Mouse (Mus musculus): ENCODE measurements at regions not wholly inside any gene's neighbourhood (a gene's known extent, or its start where the extent isn't known, plus 50 kb on each side); places are given as distances from the start of the nearest gene placed in this dataset.

DNA sequence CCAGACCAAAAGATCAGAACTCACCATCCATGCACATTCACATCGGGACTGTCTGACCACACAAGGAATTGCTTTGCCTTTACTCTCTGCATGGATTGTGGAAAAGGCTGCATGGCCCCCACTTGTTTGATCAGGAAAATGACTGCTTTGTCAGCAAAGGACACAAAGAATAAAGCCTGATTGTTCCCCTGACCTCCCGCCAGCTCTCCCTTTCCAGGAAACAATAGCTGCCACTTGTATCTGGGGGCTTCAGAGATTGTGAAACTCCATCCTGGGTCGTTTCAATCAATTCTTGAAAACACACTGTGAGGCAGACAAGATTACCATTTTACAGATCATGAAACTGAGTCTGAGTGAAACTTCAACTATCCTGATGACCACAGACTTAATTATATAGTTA is 70.7 kb downstream of the Zic3 start:
- Histone ChIP-seq H3K4me2 (ENCODE audit: low read depth) (no peak overlapping the region), H3K9me3 (ENCODE audit: control insufficient read depth, low read length) (no peaks in the 10 kb centered on the region), H3K27ac (ENCODE audit: low read depth, low read length) (no peak overlapping the region), H3K27me3 (ENCODE audit: control insufficient read depth, insufficient read depth, low read length) (no peaks in the 10 kb centered on the region), H3K36me3 (ENCODE audit: control insufficient read depth, insufficient read depth, low read length) (no peaks in the 10 kb centered on the region), H3K4me1 (ENCODE audit: control insufficient read depth, insufficient read depth, low read length) (no peaks in the 10 kb centered on the region), H3K9ac (ENCODE audit: low read length) (no peak overlapping the region), H3K4me3 (ENCODE audit: low read depth, low read length) (no peak overlapping the region)
- WGBS: 38% methylated on average over 3 of the region's 3 CpGs
- DNase-seq (ENCODE audit: low spot score) (no peak), ATAC-seq (ENCODE audit: insufficient read depth, low FRiP score, low TSS enrichment) (no peak)

DNA sequence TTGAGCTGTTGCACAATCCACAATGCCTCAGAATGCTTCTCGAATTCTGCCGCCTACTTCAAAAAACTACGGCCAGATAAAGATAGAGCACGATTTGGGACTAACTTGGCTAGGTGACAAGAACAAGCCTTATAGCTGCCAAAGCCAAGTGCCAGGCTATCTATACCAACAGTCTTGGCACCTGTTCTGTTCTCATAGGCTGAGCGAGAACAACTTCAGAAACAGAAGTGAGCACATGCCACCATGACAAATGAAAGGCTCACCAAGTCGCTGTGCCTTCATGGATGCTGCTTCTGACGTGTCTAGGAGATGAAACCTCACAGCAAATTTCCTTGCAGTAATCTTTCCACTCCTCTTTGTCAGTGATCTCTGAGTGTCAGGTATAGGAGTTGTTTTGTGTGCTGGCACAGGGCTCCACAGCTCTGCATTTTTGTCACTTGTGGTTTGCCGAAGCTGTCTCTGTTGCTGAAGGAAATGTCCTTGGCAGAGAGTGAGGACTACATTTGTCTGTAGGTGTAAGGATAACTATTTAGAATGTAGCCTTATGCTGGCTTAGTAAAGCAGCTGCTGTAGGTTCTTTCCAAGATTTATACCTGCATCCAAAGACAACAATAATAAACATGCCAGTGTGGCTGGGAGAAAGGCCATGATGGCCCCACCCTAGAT is 95.4 kb downstream of the Zic3 start:
- Histone ChIP-seq H3K4me3 (ENCODE audit: low read depth, low read length) (no peak overlapping the region), H3K27me3 (ENCODE audit: control insufficient read depth, insufficient read depth, low read length) (no peaks in the 10 kb centered on the region), H3K4me2 (ENCODE audit: low read depth) (no peak overlapping the region), H3K4me1 (ENCODE audit: control insufficient read depth, insufficient read depth, low read length) (no peaks in the 10 kb centered on the region), H3K36me3 (ENCODE audit: control insufficient read depth, insufficient read depth, low read length) (no peaks in the 10 kb centered on the region), H3K9me3 (ENCODE audit: control insufficient read depth, low read length) (no peaks in the 10 kb centered on the region), H3K9ac (ENCODE audit: low read length) (no peak overlapping the region), H3K27ac (ENCODE audit: low read depth, low read length) (no peak overlapping the region)
- DNase-seq (ENCODE audit: low spot score) (no peak), ATAC-seq (ENCODE audit: insufficient read depth, low FRiP score, low TSS enrichment) (no peak)
- 90% methylated on average over 8 of the region's 8 CpGs for WGBS

DNA sequence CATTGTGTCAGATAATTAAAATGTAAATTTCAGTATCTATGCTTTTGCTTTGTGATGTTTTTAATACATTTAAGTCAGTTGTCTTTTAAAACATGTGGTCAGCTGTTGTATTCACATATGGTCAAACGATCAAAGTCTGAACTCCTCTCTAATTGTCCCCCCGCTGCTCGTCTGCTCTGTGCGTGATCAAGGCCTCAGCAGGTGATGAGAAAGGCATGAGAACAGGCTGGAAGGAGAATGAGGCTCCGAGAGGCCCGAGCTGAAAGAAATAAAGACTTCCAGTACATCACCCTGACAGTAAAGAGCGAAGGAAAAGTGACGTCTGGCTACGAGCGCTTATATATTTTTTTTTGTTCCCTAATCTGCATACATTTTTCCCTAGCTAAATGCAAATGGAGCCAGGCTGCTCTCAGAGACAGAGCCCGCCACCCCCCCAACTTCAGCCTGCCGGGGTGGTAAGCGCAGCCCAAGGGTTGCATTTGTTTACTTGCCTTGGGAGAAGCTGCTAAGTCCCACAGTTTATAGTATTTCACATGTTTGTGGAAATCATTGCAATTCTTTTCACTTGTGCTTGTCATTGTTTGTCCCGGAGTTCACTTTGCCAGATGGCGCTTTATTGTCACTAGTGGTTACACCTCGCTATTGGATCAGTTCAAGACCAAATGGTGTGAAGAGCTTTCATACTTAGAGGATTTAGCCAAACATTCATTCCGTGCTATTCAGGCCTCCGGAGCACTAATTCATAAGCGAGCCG is 133.0 kb downstream of the Zic3 start:
- H3K4me2 ChIP-seq (ENCODE audit: low read depth): peak overlapping the region; percentile 8
- no peaks in the 10 kb centered on the region for H3K27me3 ChIP-seq (ENCODE audit: control insufficient read depth, insufficient read depth, low read length)
- H3K4me1 ChIP-seq (ENCODE audit: control insufficient read depth, insufficient read depth, low read length): no peaks in the 10 kb centered on the region
- ATAC-seq (ENCODE audit: insufficient read depth, low FRiP score, low TSS enrichment): peak; percentile 87
- no peaks in the 10 kb centered on the region for H3K36me3 ChIP-seq (ENCODE audit: control insufficient read depth, insufficient read depth, low read length)
- no peaks in the 10 kb centered on the region for H3K9me3 ChIP-seq (ENCODE audit: control insufficient read depth, low read length)
- H3K4me3 ChIP-seq (ENCODE audit: low read depth, low read length): no peak overlapping the region
- H3K27ac ChIP-seq (ENCODE audit: low read depth, low read length): no peak overlapping the region
- WGBS: 23% methylated on average over 20 of the region's 20 CpGs
- peak; percentile 48 for DNase-seq (ENCODE audit: low spot score)
- no peak overlapping the region for H3K9ac ChIP-seq (ENCODE audit: low read length)

DNA sequence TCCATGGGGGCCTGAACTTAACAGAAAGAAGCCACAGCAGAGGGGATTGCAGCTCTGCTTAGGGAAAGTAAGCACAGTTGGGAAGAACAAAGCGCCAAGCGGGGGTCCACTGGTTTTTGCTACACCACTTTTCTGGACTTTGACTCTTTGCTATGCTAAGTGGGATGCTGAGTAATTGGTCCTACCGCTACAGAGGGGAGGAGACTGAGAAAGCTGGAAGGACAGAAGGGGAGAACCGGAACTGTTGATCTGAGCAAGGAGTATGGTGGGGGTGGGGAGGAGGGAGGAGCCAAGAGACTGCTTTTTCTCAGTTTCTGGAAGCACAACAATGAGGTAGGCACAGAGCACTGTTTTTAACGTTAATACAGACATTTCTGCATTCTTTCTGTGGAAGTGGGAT is 134.9 kb downstream of the Zic3 start:
- Histone ChIP-seq H3K9ac (ENCODE audit: low read length) (no peak overlapping the region), H3K27ac (ENCODE audit: low read depth, low read length) (no peak overlapping the region), H3K4me3 (ENCODE audit: low read depth, low read length) (no peak overlapping the region), H3K36me3 (ENCODE audit: control insufficient read depth, insufficient read depth, low read length) (no peaks in the 10 kb centered on the region), H3K4me2 (ENCODE audit: low read depth) (no peak overlapping the region), H3K4me1 (ENCODE audit: control insufficient read depth, insufficient read depth, low read length) (no peaks in the 10 kb centered on the region), H3K27me3 (ENCODE audit: control insufficient read depth, insufficient read depth, low read length) (no peaks in the 10 kb centered on the region), H3K9me3 (ENCODE audit: control insufficient read depth, low read length) (no peaks in the 10 kb centered on the region)
- DNase-seq (ENCODE audit: low spot score): no peak
- ATAC-seq (ENCODE audit: insufficient read depth, low FRiP score, low TSS enrichment): no peak
- WGBS: 33% methylated on average over 5 of the region's 5 CpGs

DNA sequence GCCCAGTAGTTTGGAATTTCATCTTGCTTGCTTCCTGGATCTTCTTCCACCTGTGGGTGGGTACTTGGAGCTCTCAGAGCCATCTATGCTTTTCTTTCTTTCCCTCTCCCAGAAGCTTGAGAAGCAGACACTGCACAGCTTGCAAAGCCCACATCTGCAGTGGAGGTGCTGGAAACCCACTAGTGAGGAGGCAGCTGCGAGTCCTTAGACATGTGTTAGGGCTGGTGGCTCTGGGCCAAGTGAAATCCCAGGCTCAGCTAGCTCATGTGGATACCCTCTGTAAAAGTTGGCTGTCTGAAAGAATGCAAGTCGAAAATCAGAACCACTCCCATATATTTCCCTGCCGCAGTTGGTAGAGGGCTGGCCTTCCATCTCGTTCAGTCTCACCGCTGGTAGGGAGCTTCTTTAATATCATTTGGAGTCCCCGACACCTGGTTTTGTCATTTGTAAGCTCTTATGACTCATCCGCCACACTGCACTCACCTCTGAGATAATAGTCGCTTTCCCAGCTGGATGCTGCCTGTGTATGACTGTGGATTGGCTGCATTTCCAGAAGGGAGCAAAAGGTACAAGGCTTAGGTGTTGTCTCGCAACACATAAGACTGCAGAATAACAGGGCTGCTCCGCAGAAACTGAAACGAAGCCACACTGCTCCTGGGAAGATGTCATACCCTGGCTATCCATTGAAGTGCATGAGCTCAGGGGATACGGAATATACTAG is 143.8 kb downstream of the Zic3 start:
- H3K9ac ChIP-seq (ENCODE audit: low read length): no peak overlapping the region
- no peaks in the 10 kb centered on the region for H3K4me1 ChIP-seq (ENCODE audit: control insufficient read depth, insufficient read depth, low read length)
- H3K27me3 ChIP-seq (ENCODE audit: control insufficient read depth, insufficient read depth, low read length): no peaks in the 10 kb centered on the region
- H3K27ac ChIP-seq (ENCODE audit: low read depth, low read length): no peak overlapping the region
- no peak overlapping the region for H3K4me3 ChIP-seq (ENCODE audit: low read depth, low read length)
- no peaks in the 10 kb centered on the region for H3K36me3 ChIP-seq (ENCODE audit: control insufficient read depth, insufficient read depth, low read length)
- 78% methylated on average over 12 of the region's 12 CpGs for WGBS
- H3K4me2 ChIP-seq (ENCODE audit: low read depth): no peak overlapping the region
- DNase-seq (ENCODE audit: low spot score): no peak
- no peak for ATAC-seq (ENCODE audit: insufficient read depth, low FRiP score, low TSS enrichment)
- H3K9me3 ChIP-seq (ENCODE audit: control insufficient read depth, low read length): no peaks in the 10 kb centered on the region

DNA sequence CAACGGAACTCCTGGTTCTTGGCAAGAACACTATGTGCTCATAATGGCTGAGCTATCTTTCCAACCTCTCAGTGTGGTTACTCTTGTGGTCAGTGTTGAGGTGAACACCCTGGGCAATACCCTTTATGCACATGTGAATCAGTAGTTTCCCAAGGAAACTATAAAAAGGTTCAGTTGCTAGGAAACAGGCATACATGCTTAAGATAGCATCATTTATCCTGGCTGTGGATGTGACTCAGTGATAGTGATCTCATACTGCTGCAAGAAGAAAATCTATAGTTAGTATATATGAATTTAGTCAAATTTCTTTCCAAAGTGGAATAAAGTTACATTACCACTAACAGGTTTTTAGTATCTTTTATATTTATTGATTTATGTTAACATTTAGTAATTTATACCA is 151.8 kb downstream of the Zic3 start:
- Histone ChIP-seq H3K4me1 (ENCODE audit: control insufficient read depth, insufficient read depth, low read length) (no peaks in the 10 kb centered on the region), H3K9ac (ENCODE audit: low read length) (no peak overlapping the region), H3K9me3 (ENCODE audit: control insufficient read depth, low read length) (no peaks in the 10 kb centered on the region), H3K4me2 (ENCODE audit: low read depth) (no peak overlapping the region), H3K27me3 (ENCODE audit: control insufficient read depth, insufficient read depth, low read length) (no peaks in the 10 kb centered on the region), H3K4me3 (ENCODE audit: low read depth, low read length) (no peak overlapping the region), H3K27ac (ENCODE audit: low read depth, low read length) (no peak overlapping the region), H3K36me3 (ENCODE audit: control insufficient read depth, insufficient read depth, low read length) (no peaks in the 10 kb centered on the region)
- no peak for DNase-seq (ENCODE audit: low spot score)
- 100% methylated on average over 1 of the region's 1 CpGs for WGBS
- ATAC-seq (ENCODE audit: insufficient read depth, low FRiP score, low TSS enrichment): no peak

Data from neural tube, embryonic 11.5 days (tissue).